Mouse (Mus musculus) intestine, postnatal 0 days (tissue): ENCODE measurements around the gene Iqcd. TPM values are rescaled to one million over a fixed set of nuclear protein-coding genes. Genes with fewer than 3 reads are reported as not detected.

ENCODE experiments used
- ATAC-seq: fragments of 200-750 bp; cut with Nextera tagmentation; 2 replicates; pipeline ENCODE4 v1.8.0; 2017; ENCODE audit warnings: mild to moderate bottlenecking, moderate TSS enrichment, moderate library complexity
- H3K27ac ChIP-seq: fragments of 300-500 bp; sonication (generic); 2 replicates; pipeline ENCODE4 v1.5.1; 2014; ENCODE audit warnings: mild to moderate bottlenecking, low read depth, low read length, moderate library complexity
- H3K27me3 ChIP-seq: fragments of 300-500 bp; sonication (generic); replicated peaks from 2 replicates; pipeline ENCODE4 v1.6.1; 2014; ENCODE audit warnings: low read length, mixed read lengths; ENCODE audit not compliant: control insufficient read depth, insufficient read depth
- H3K36me3 ChIP-seq: fragments of 300-500 bp; sonication (generic); 2 replicates; pipeline ENCODE4 v1.6.1; 2014; ENCODE audit warnings: mild to moderate bottlenecking, moderate library complexity; ENCODE audit not compliant: control insufficient read depth, insufficient read depth
- H3K4me1 ChIP-seq: fragments of 300-500 bp; sonication (generic); replicated peaks from 2 replicates; pipeline ENCODE4 v1.6.1; 2014; ENCODE audit warnings: antibody characterized with exemption, low read length, mixed read lengths; ENCODE audit not compliant: control insufficient read depth, insufficient read depth
- H3K4me2 ChIP-seq: fragments of 300-500 bp; sonication (generic); replicated peaks from 2 replicates; pipeline ENCODE4 v1.6.1; 2014; ENCODE audit warnings: low read depth, mild to moderate bottlenecking, moderate library complexity
- H3K4me3 ChIP-seq: fragments of 300-500 bp; sonication (generic); 2 replicates; pipeline ENCODE4 v1.5.1; 2014; ENCODE audit warnings: low read depth, low read length
- H3K9ac ChIP-seq: fragments of 300-500 bp; sonication (generic); 2 replicates; pipeline ENCODE4 v1.6.1; 2014; ENCODE audit warnings: mild to moderate bottlenecking, low read depth, low read length
- H3K9me3 ChIP-seq: fragments of 300-500 bp; sonication (generic); 2 replicates; pipeline ENCODE4 v1.6.1; 2016; ENCODE audit warnings: mixed run types; ENCODE audit not compliant: control insufficient read depth
- CTCF ChIP-seq: sonication (generic); IDR thresholded peaks from 2 replicates; pipeline ENCODE4 v1.5.1; 2016; ENCODE audit warnings: low read depth, mild to moderate bottlenecking, control low read depth, antibody characterized with exemption, moderate library complexity
- WGBS: fragments of 180-500 bp; shearing (Covaris S2); extraction: QIAGEN DNeasy Blood & Tissue Kit; methylation state at CpG from one replicate; pipeline ENCODE4 v1.1.7; 2014; 5-methylcytosine and 5-hydroxymethylcytosine counted together
- polyA plus RNA-seq: library from polyadenylated mRNA; unstranded; fragments of >200 nt; fragmentation: Nextera tagmentation; extraction: Ambion mirVana; gene quantifications from 2 replicates; pipeline ENCODE4 v1.2.1, GENCODE M21; 2015

Gene Iqcd
- polyA plus RNA-seq, 1 experiment from 2014 or later: 0.47 TPM

- Histone ChIP-seq H3K27me3 (no peaks in the 10 kb centered on the region), H3K4me3 (no peak overlapping the region), H3K4me1 (no peaks in the 10 kb centered on the region), H3K4me2 (no peak overlapping the region), H3K36me3 (no peaks in the 10 kb centered on the region), H3K27ac (no peak overlapping the region), H3K9me3 (no peaks in the 10 kb centered on the region), H3K9ac (no peak overlapping the region)
- no peak for TF ChIP-seq CTCF
- ATAC-seq: no peak
- 88% methylated on average over 6 of the region's 6 CpGs for WGBS
These were observed 5.7 kb downstream of the Iqcd start for GRCm38 (mm10) chr5:120594485-120594884.

DNA sequence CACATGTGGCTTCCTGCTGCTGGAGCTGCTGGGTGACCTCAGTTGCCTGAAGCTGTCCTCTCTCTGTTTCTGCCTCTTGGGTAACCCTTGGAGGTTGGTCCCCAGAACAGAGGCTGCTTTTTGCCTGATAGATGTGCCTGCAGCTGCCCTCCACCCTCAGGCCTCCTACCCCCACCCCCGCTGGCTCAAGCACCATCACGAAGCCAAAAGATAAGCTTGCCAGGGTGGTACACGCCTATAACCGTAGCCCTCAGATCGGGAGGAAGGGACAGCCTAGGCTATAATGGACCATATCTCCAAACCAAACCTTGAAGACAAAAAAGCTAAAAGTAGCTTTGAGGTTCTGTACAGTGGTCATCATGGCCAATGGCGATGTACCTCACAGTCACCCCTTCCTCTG, 10.8 kb downstream of the Iqcd start:
- Histone ChIP-seq H3K36me3 (no peaks in the 10 kb centered on the region), H3K4me2 (no peak overlapping the region), H3K27ac (no peak overlapping the region), H3K4me1 (no peaks in the 10 kb centered on the region), H3K9me3 (no peaks in the 10 kb centered on the region), H3K4me3 (no peak overlapping the region), H3K9ac (no peak overlapping the region), H3K27me3 (no peaks in the 10 kb centered on the region)
- no peak for ATAC-seq
- WGBS: 82% methylated on average over 6 of the region's 6 CpGs
- no peak for TF ChIP-seq CTCF

DNA sequence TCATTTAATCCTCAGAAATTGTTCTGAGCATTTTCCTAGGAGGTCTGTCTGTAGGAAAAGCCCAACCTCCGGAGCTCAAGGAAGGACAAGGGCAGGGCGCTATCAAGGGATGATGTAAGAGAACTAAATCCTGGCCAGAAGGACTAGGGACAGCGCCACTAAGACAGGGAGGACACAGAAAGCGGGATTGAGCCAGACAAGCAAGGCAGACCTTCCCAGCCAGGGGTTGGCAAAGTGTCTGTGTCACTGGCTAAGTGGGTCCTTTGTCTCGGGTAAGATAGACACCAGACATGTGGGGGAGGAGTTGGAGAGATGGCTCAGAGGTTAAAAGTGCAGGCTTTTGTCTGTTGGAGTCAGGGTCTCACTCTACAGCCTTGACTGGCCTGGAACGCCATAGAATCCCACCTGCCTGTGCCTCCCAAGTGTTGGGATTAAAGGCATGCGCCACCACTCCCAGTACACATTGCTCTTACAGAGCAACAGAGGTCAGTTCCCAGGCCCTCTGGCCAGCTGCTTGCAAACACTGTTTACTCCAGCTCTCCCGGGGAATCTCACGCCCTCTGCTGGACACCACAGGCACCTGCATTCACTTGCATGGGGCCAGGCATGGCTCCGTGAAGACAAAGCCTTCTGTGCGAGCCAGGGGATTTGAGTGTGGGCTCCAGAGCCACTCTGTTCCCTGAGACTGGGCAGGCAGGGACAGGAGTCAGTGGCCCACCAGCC, 12.3 kb downstream of the Iqcd start:
- no peak overlapping the region for H3K9ac ChIP-seq
- no peak overlapping the region for H3K4me3 ChIP-seq
- 61% methylated on average over 11 of the region's 11 CpGs for WGBS
- TF ChIP-seq CTCF: peak; percentile 77
- no peak overlapping the region for H3K27ac ChIP-seq
- H3K36me3 ChIP-seq: no peaks in the 10 kb centered on the region
- H3K27me3 ChIP-seq: no peaks in the 10 kb centered on the region
- no peak overlapping the region for H3K4me2 ChIP-seq
- ATAC-seq: no peak
- no peaks in the 10 kb centered on the region for H3K9me3 ChIP-seq
- no peaks in the 10 kb centered on the region for H3K4me1 ChIP-seq

- H3K9ac ChIP-seq: no peak overlapping the region
- H3K4me1 ChIP-seq: no peaks in the 10 kb centered on the region
- no peaks in the 10 kb centered on the region for H3K36me3 ChIP-seq
- no peak overlapping the region for H3K4me3 ChIP-seq
- 93% methylated on average over 12 of the region's 12 CpGs for WGBS
- no peaks in the 10 kb centered on the region for H3K27me3 ChIP-seq
- no peak for TF ChIP-seq CTCF
- no peak overlapping the region for H3K4me2 ChIP-seq
- no peak for ATAC-seq
- H3K9me3 ChIP-seq: no peaks in the 10 kb centered on the region
- no peak overlapping the region for H3K27ac ChIP-seq
These were observed 13.4 kb downstream of the Iqcd start for GRCm38 (mm10) chr5:120602210-120602609.

- ATAC-seq: no peak
- H3K27ac ChIP-seq: no peak overlapping the region
- peaks cover 4% of the 10 kb centered on the region; the same call in 1 of the 2 replicates for H3K36me3 ChIP-seq
- H3K4me3 ChIP-seq: no peak overlapping the region
- H3K4me2 ChIP-seq: no peak overlapping the region
- H3K9ac ChIP-seq: no peak overlapping the region
- no peaks in the 10 kb centered on the region for H3K4me1 ChIP-seq
- H3K9me3 ChIP-seq: no peaks in the 10 kb centered on the region
- no peaks in the 10 kb centered on the region for H3K27me3 ChIP-seq
- WGBS: 89% methylated on average over 7 of the region's 7 CpGs
- no peak for TF ChIP-seq CTCF
These were observed 14.7 kb downstream of the Iqcd start for GRCm38 (mm10) chr5:120603515-120603914.

GRCm38 (mm10) chr5:120604839-120605238, 16.0 kb downstream of the Iqcd start:
- Histone ChIP-seq H3K4me1 (no peaks in the 10 kb centered on the region), H3K4me3 (peak overlapping the region; percentile 27), H3K27ac (no peak overlapping the region), H3K9me3 (no peaks in the 10 kb centered on the region), H3K36me3 (peaks cover 9% of the 10 kb centered on the region; the same call in 1 of the 2 replicates), H3K4me2 (peak overlapping the region; percentile 62), H3K27me3 (no peaks in the 10 kb centered on the region), H3K9ac (peak overlapping the region; percentile 11; the same call in 1 of the 2 replicates)
- WGBS: 4% methylated on average over 6 of the region's 6 CpGs
- ATAC-seq: peak; percentile 38; the same call in 1 of the 2 replicates
- peak; percentile 92 for TF ChIP-seq CTCF
